Mouse (Mus musculus): ENCODE data around the gene Slc22a15. TPM values are rescaled to one million over a fixed set of nuclear protein-coding genes. Genes with fewer than 3 reads are reported as not detected.

Slc22a15 gene
- polyA plus RNA-seq, 1 experiment, result not detected

GRCm38 (mm10) chr3:101812341-101812962, 111.8 kb downstream of the Slc22a15 start:
- TF ChIP-seq GATA1 (IDR thresholded peaks at IDR 0.05; ENCODE audit: low read length), result no peak

- no peak for TF ChIP-seq GATA1 (IDR thresholded peaks at IDR 0.05; ENCODE audit: low read length)
Observed at GRCm38 (mm10) chr3:101811931-101812330, 112.3 kb downstream of the Slc22a15 start.

GRCm38 (mm10) chr3:101807646-101808045, 116.6 kb downstream of the Slc22a15 start:
- TF ChIP-seq GATA1 (IDR thresholded peaks at IDR 0.05; ENCODE audit: low read length), result no peak

GRCm38 (mm10) chr3:101806941-101807340, 117.3 kb downstream of the Slc22a15 start:
- no peak for TF ChIP-seq GATA1 (IDR thresholded peaks at IDR 0.05; ENCODE audit: low read length)

GRCm38 (mm10) chr3:101806149-101806548, 118.1 kb downstream of the Slc22a15 start:
- TF ChIP-seq GATA1 (IDR thresholded peaks at IDR 0.05; ENCODE audit: low read length), result no peak

Other genes with a start within 250 kb of the Slc22a15 start
- gene Mab21l3, start 75.5 kb downstream of the Slc22a15 start, polyA plus RNA-seq (2012), result not detected in 2 replicates
- gene Nhlh2, start 85.6 kb upstream of the Slc22a15 start, polyA plus RNA-seq (2012), result not detected in 2 replicates
- gene Casq2, start 162.0 kb upstream of the Slc22a15 start, polyA plus RNA-seq (2012), result not detected in 2 replicates